In genomic region chr5:144344592-144344991, GRCm38 (mm10) we compare ENCODE assay signal across 28 mouse cellular contexts. TPM values are rescaled to one million over a fixed set of nuclear protein-coding genes. Genes with fewer than 3 reads are reported as not detected.
DNase-seq lines count a peak whose midpoint lies in the region; ATAC-seq and TF ChIP-seq lines count a peak whose summit lies in the region.
"Had no signal": no experiment of that assay in that cellular context is flagged by ENCODE, and none has a peak within 500 bp of the region (broad histone marks: within the 10 kb centered on the region; RNA-seq: fewer than 3 reads in every experiment).

No protein-coding gene starts in this region.

- no peak for TF ChIP-seq CTCF in thymus, adult 2 months (IDR thresholded peaks at IDR 0.05; ENCODE audit: borderline replicate concordance, control insufficient read depth, extremely low read depth, insufficient read depth, low read length, poor library complexity)
- no peak for TF ChIP-seq CTCF in CH12.LX (conservative IDR thresholded peaks at IDR 0.05 in 1 of 2, IDR thresholded peaks at IDR 0.05 in 1 of 2; ENCODE audit: low read depth in 2 of 2, low read length in 2 of 2)

- H3K27ac ChIP-seq in thymus, adult 2 months (ENCODE audit: control insufficient read depth, insufficient read depth, low read length) = no peak overlapping the region
- no peak overlapping the region for H3K27ac ChIP-seq in CH12.LX (ENCODE audit: insufficient read depth, low read depth)
- H3K27ac ChIP-seq: embryonic facial prominence, embryonic 10.5 days; heart, embryonic 13.5 days; hindbrain, postnatal 0 days; kidney, embryonic 15.5 days; limb, embryonic 13.5 days; liver, embryonic 13.5 days; midbrain, embryonic 15.5 days; neural tube, embryonic 13.5 days; stomach, embryonic 15.5 days had no signal

- TF ChIP-seq EP300 in CH12.LX (IDR thresholded peaks at IDR 0.05; ENCODE audit: low read length) = no peak

- in situ Hi-C loops in CH12.LX (cut with MboI; ENCODE audit: low pct_ligation_motif_present, low pct_unique_long_range_greater_than_20kb, low sequenced_read_pairs) = no loop called here

- H3K4me1 ChIP-seq in thymus, adult 2 months (replicated peaks; ENCODE audit: control insufficient read depth, insufficient read depth, low read length) = peaks cover 2% of the 10 kb centered on the region; the same call in 1 of the 2 replicates
- H3K4me1 ChIP-seq in CH12.LX (ENCODE audit: control insufficient read depth in 1 of 2, insufficient read depth in 2 of 2) = peaks cover 0 to 5% of the 10 kb centered on the region in 2 experiments; a peak in 2 of 4 replicates
- H3K4me1 ChIP-seq: limb, embryonic 13.5 days; midbrain, embryonic 15.5 days; neural tube, embryonic 13.5 days; stomach, embryonic 15.5 days had no signal

- H3K9ac ChIP-seq in CH12.LX (ENCODE audit: insufficient read depth, low read depth) = no peak overlapping the region
- H3K9ac ChIP-seq: heart, embryonic 13.5 days; kidney, embryonic 15.5 days; limb, embryonic 13.5 days; liver, embryonic 13.5 days; lung, embryonic 14.5 days; midbrain, embryonic 15.5 days; neural tube, embryonic 13.5 days; stomach, embryonic 15.5 days had no signal

- dilution Hi-C loops in CH12.LX (cut with MboI; ENCODE audit: extremely low pct_ligation_motif_present, extremely low pct_unique_long_range_greater_than_20kb, low sequenced_read_pairs) = no loop called here

- no peak overlapping the region for H3K4me2 ChIP-seq in CH12.LX (ENCODE audit: insufficient read depth, low read depth, poor library complexity, severe bottlenecking)
- H3K4me2 ChIP-seq: heart, embryonic 13.5 days; kidney, embryonic 15.5 days; limb, embryonic 13.5 days; liver, embryonic 13.5 days; lung, embryonic 14.5 days; midbrain, embryonic 15.5 days; neural tube, embryonic 13.5 days; stomach, embryonic 15.5 days had no signal

- peak; percentile 1 for DNase-seq in thymus, adult 2 months
- no peak for DNase-seq in thymus, adult 18-20 months
- peak; percentile 7 for DNase-seq in CH12.LX (ENCODE audit: extremely low read depth)
- peak; percentile 11 for DNase-seq in thymus, postnatal 4 days
- no peak for DNase-seq in spleen, adult 12 weeks (ENCODE audit: low spot score)
- DNase-seq: adrenal gland, postnatal 14 days; cerebellum, adult 9-11 months; heart, adult 18-20 months; heart, postnatal 14 days; kidney, adult 11 months; kidney, postnatal 4 days; liver, embryonic 13.5 days; lung, embryonic 14.5 days; retina, postnatal 1 day; right cerebral cortex, postnatal 25 days had no signal

- no peak overlapping the region for H3K4me3 ChIP-seq in thymus, adult 2 months (ENCODE audit: control insufficient read depth, insufficient read depth, low read length)
- H3K4me3 ChIP-seq in CH12.LX (replicated peaks in 1 of 3; ENCODE audit: low read depth in 2 of 3, low read length in 2 of 3, poor library complexity in 1 of 3) = no peak overlapping the region
- H3K4me3 ChIP-seq: embryonic facial prominence, embryonic 10.5 days; heart, embryonic 13.5 days; kidney, embryonic 15.5 days; limb, embryonic 13.5 days; liver, embryonic 13.5 days; midbrain, embryonic 15.5 days; neural tube, embryonic 13.5 days; stomach, embryonic 15.5 days had no signal

- WGBS in thymus, adult 2 months = 6% methylated on average over 6 of the region's 6 CpGs

- no peak for TF ChIP-seq RAD21 in CH12.LX (IDR thresholded peaks at IDR 0.05; ENCODE audit: low read depth, low read length)

- no peaks in the 10 kb centered on the region for H3K9me3 ChIP-seq in CH12.LX (replicated peaks; ENCODE audit: low read length)
- H3K9me3 ChIP-seq: embryonic facial prominence, embryonic 10.5 days; heart, embryonic 13.5 days; kidney, embryonic 15.5 days; limb, embryonic 13.5 days; liver, embryonic 13.5 days; midbrain, embryonic 15.5 days; neural tube, embryonic 13.5 days; stomach, embryonic 15.5 days had no signal

- H3K79me2 ChIP-seq in CH12.LX (replicated peaks; ENCODE audit: control insufficient read depth, extremely low read depth, insufficient read depth, poor library complexity, severe bottlenecking) = no peaks in the 10 kb centered on the region

- 0 out of 2 replicates have a peak, but pooled peaks have one; percentile 17 for ATAC-seq in megakaryocyte progenitor cell, adult 5-6 weeks (replicated peaks; ENCODE audit: poor library complexity)
- ATAC-seq in cerebellum, adult (ENCODE audit: insufficient number of reproducible peaks, low FRiP score, low TSS enrichment) = no peak
- ATAC-seq in erythroblast, adult 5-6 weeks (replicated peaks; ENCODE audit: low FRiP score, poor library complexity, severe bottlenecking) = no peak
- ATAC-seq: activated CD4-positive, CD25-positive, alpha-beta regulatory T cell, adult 4 months; hindbrain, postnatal 0 days; midbrain, embryonic 15.5 days had no signal

- no peaks in the 10 kb centered on the region for H3K36me3 ChIP-seq in thymus, adult 2 months (ENCODE audit: control insufficient read depth, insufficient read depth, low read length)
- H3K36me3 ChIP-seq in CH12.LX (replicated peaks in 1 of 2; ENCODE audit: control insufficient read depth in 1 of 2, insufficient read depth in 1 of 2, low read length in 1 of 2) = no peaks in the 10 kb centered on the region
- H3K36me3 ChIP-seq: embryonic facial prominence, embryonic 10.5 days; heart, embryonic 13.5 days; kidney, embryonic 15.5 days; limb, embryonic 13.5 days; liver, embryonic 13.5 days; midbrain, embryonic 15.5 days; neural tube, embryonic 13.5 days; stomach, embryonic 15.5 days had no signal

- no peak for TF ChIP-seq POLR2A in thymus, adult 2 months (IDR thresholded peaks at IDR 0.05; ENCODE audit: control insufficient read depth, extremely low read depth, insufficient read depth, low read length, poor library complexity)
- no peak for TF ChIP-seq POLR2A in CH12.LX (IDR thresholded peaks at IDR 0.05; ENCODE audit: low read depth, low read length)

- H3K27me3 ChIP-seq in thymus, adult 2 months (ENCODE audit: control insufficient read depth, insufficient read depth, low read length) = no peaks in the 10 kb centered on the region
- no peaks in the 10 kb centered on the region for H3K27me3 ChIP-seq in CH12.LX (replicated peaks)
- H3K27me3 ChIP-seq: heart, embryonic 13.5 days; kidney, embryonic 15.5 days; limb, embryonic 13.5 days; liver, embryonic 13.5 days; midbrain, embryonic 15.5 days; neural tube, embryonic 13.5 days; stomach, embryonic 15.5 days had no signal

TF ChIP-seq in CH12.LX, 34 proteins besides CTCF, POLR2A, EP300 and RAD21:
- TF ChIP-seq IRF4 (IDR thresholded peaks at IDR 0.05; ENCODE audit: low read depth, low read length) (no peak), RCOR1 (conservative IDR thresholded peaks at IDR 0.05; ENCODE audit: low read depth, low read length) (no peak), MAFK (IDR thresholded peaks at IDR 0.05; ENCODE audit: insufficient replicate concordance, low read length) (no peak), CHD2 (IDR thresholded peaks at IDR 0.05; ENCODE audit: low read length) (no peak), USF1 (IDR thresholded peaks at IDR 0.05; ENCODE audit: low read depth, low read length) (no peak), TCF12 (IDR thresholded peaks at IDR 0.05; ENCODE audit: low read depth, low read length) (no peak), UBTF (IDR thresholded peaks at IDR 0.05; ENCODE audit: low read depth, low read length) (no peak), ZNF384 (IDR thresholded peaks at IDR 0.05; ENCODE audit: low read depth, low read length) (no peak), E2F4 (IDR thresholded peaks at IDR 0.05; ENCODE audit: insufficient replicate concordance, low read depth, low read length) (no peak), GABPA (IDR thresholded peaks at IDR 0.05; ENCODE audit: insufficient replicate concordance, low read depth, low read length) (no peak), KAT2A (IDR thresholded peaks at IDR 0.05; ENCODE audit: insufficient replicate concordance, low read length) (no peak), ETS1 (conservative IDR thresholded peaks at IDR 0.05; ENCODE audit: low read depth, low read length) (no peak)

RNA-seq across cellular contexts. Expression of gene Baiap2l1, which starts 13.3 kb away (rescaled TPM):
- 1.8 and 2.2 TPM in 2 replicates for polyA plus RNA-seq in thymus, adult 2 months (2012; rRNA removed)
- total RNA-seq in CH12.LX (2012; rRNA removed) = 0.04 TPM in 2 replicates
- total RNA-seq in CH12.LX (2014; rRNA removed) = 0.11 and 0.19 TPM in 2 replicates
- polyA plus RNA-seq in CH12.LX (2012; ENCODE audit: insufficient read length, low read depth) = 0.40 and 0.59 TPM in 2 replicates
- total RNA-seq in megakaryocyte progenitor cell, adult 5-6 weeks (2015) = not detected in 2 replicates
- not detected in 2 replicates for total RNA-seq in megakaryocyte progenitor cell, adult 5-6 weeks (2017)
- not detected in 2 replicates for total RNA-seq in erythroblast, adult 5-6 weeks (2015; ENCODE audit: low replicate concordance)
- total RNA-seq in erythroblast, adult 5-6 weeks (2017; ENCODE audit: low replicate concordance) = not detected in 2 replicates
- total RNA-seq: MEL had no signal

Comparison
In these comparisons a context has a peak if more than half of its experiments do, and no peak if none do; other contexts are left out.
1. DNase-seq: peak in thymus, adult 2 months (single experiment), CH12.LX (single experiment) and thymus, postnatal 4 days (single experiment); none in thymus, adult 18-20 months (0 of 2) and spleen, adult 12 weeks (single experiment).